Mouse (Mus musculus) hindbrain, embryonic 11.5 days (tissue): ENCODE results near the gene Vmn2r115. TPM values are rescaled to one million over a fixed set of nuclear protein-coding genes. Genes with fewer than 3 reads are reported as not detected.
"Not testable (repeated sequence)": the region's sequence is repeated elsewhere in the genome, so short reads cannot be mapped to it uniquely, and the experiment has no call there.

Experiments
- ATAC-seq: fragments of 200-750 bp; cut with Nextera tagmentation; 2 replicates; pipeline ENCODE4 v1.8.0; 2017; ENCODE audit warnings: mild to moderate bottlenecking, moderate TSS enrichment, moderate library complexity; ENCODE audit not compliant: low FRiP score
- DNase-seq: peaks from one replicate; pipeline ENCODE4 v3.0.0-alpha.2; 2015; ENCODE audit warnings: low spot score
- H3K27ac ChIP-seq: fragments of 300-500 bp; sonication (generic); 2 replicates; pipeline ENCODE4 v1.5.1; 2014; ENCODE audit warnings: mild to moderate bottlenecking, low read depth, low read length
- H3K27me3 ChIP-seq: fragments of 300-500 bp; sonication (generic); 2 replicates; pipeline ENCODE4 v1.6.1; 2014; ENCODE audit warnings: mild to moderate bottlenecking, low read length, moderate library complexity, mixed read lengths; ENCODE audit not compliant: control insufficient read depth, insufficient read depth
- H3K36me3 ChIP-seq: fragments of 300-500 bp; sonication (generic); 2 replicates; pipeline ENCODE4 v1.6.1; 2014; ENCODE audit warnings: mild to moderate bottlenecking, low read length, moderate library complexity, mixed read lengths; ENCODE audit not compliant: control insufficient read depth, insufficient read depth
- H3K4me1 ChIP-seq: fragments of 300-500 bp; sonication (generic); replicated peaks from 2 replicates; pipeline ENCODE4 v1.6.1; 2014; ENCODE audit warnings: low read length, mixed read lengths; ENCODE audit not compliant: control insufficient read depth, insufficient read depth
- H3K4me2 ChIP-seq: fragments of 300-500 bp; sonication (generic); replicated peaks from 2 replicates; pipeline ENCODE4 v1.6.1; 2014; ENCODE audit warnings: mild to moderate bottlenecking, low read depth, low read length
- H3K4me3 ChIP-seq: fragments of 300-500 bp; sonication (generic); 2 replicates; pipeline ENCODE4 v1.5.1; 2014; ENCODE audit warnings: low read depth, low read length
- H3K9ac ChIP-seq: fragments of 300-500 bp; sonication (generic); 2 replicates; pipeline ENCODE4 v1.6.1; 2014; ENCODE audit warnings: low read depth, low read length
- H3K9me3 ChIP-seq: fragments of 300-500 bp; sonication (generic); 2 replicates; pipeline ENCODE4 v1.6.1; 2016; ENCODE audit warnings: low read length; ENCODE audit not compliant: control insufficient read depth
- WGBS: fragments of 180-500 bp; shearing (Covaris S2); extraction: QIAGEN DNeasy Blood & Tissue Kit; methylation state at CpG from one replicate; pipeline ENCODE4 v1.1.7; 2014; 5-methylcytosine and 5-hydroxymethylcytosine counted together
- polyA plus RNA-seq: library from polyadenylated mRNA; unstranded; fragments of >200 nt; fragmentation: Nextera tagmentation; extraction: Ambion mirVana; gene quantifications from 2 replicates; pipeline ENCODE4 v1.2.1, GENCODE M21; 2014

Vmn2r115 gene
- not detected in 2 replicates for polyA plus RNA-seq

- H3K27me3 ChIP-seq, H3K9ac ChIP-seq, H3K9me3 ChIP-seq, H3K4me2 ChIP-seq, DNase-seq, H3K27ac ChIP-seq, ATAC-seq, H3K4me3 ChIP-seq, H3K36me3 ChIP-seq, H3K4me1 ChIP-seq: not testable (repeated sequence)
- WGBS, result 71% methylated on average over 2 of the region's 2 CpGs
Measured at GRCm38 (mm10) chr17:23343441-23343840, at the start of gene Vmn2r115. TSS of gene Vmn2r115 (plus strand) at chr17:23343741.

GRCm38 (mm10) chr17:23312437-23312836 lies 31.1 kb upstream of the Vmn2r115 start, which contains the start of gene Vmn2r114:
TSS of gene Vmn2r114 (minus strand) at chr17:23312537.
- H3K4me2 ChIP-seq, H3K27me3 ChIP-seq, H3K9me3 ChIP-seq, ATAC-seq, H3K9ac ChIP-seq, H3K4me3 ChIP-seq, H3K4me1 ChIP-seq, H3K27ac ChIP-seq, DNase-seq, H3K36me3 ChIP-seq: not testable (repeated sequence)
- 75% methylated on average over 2 of the region's 2 CpGs for WGBS

DNA sequence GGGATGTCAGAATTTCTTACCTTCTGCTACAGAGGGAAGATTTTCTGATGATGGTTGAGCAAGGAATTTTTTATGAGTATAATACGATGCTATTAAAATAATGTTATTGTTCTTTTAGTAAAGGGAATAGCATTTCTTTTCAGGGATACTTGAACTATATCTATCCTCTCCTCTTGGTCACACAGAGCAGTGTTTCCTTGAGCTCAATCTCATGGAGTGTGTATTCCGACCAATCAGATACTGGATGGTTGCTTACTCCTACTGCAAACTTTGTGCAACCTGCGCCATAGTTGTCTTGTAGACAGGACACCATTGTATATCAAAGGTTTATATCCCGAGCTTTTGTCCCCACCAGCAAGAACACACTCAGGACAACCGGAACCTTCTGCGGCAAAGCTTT lies 12.9 kb upstream of the Vmn2r115 start:
- H3K27me3 ChIP-seq, result no peaks in the 10 kb centered on the region
- 77% methylated on average over 6 of the region's 6 CpGs for WGBS
- no peaks in the 10 kb centered on the region for H3K36me3 ChIP-seq
- ATAC-seq (peak; percentile 61; the same call in 1 of the 2 replicates), DNase-seq (no peak)
- no peak overlapping the region for H3K4me3 ChIP-seq
- no peaks in the 10 kb centered on the region for H3K4me1 ChIP-seq
- H3K9me3 ChIP-seq, result peaks cover 5% of the 10 kb centered on the region; the same call in 1 of the 2 replicates
- no peak overlapping the region for H3K27ac ChIP-seq
- no peak overlapping the region for H3K9ac ChIP-seq
- H3K4me2 ChIP-seq, result no peak overlapping the region

- H3K4me3 ChIP-seq, result no peak overlapping the region
- no peaks in the 10 kb centered on the region for H3K9me3 ChIP-seq
- no peak overlapping the region for H3K27ac ChIP-seq
- no peaks in the 10 kb centered on the region for H3K27me3 ChIP-seq
- no peak for ATAC-seq
- no peak overlapping the region for H3K4me2 ChIP-seq
- H3K9ac ChIP-seq, result no peak overlapping the region
- H3K36me3 ChIP-seq, result no peaks in the 10 kb centered on the region
- 76% methylated on average over 1 of the region's 1 CpGs for WGBS
- DNase-seq, result no peak
- no peaks in the 10 kb centered on the region for H3K4me1 ChIP-seq
Measured at GRCm38 (mm10) chr17:23351644-23352043, 8.1 kb downstream of the Vmn2r115 start.

DNA sequence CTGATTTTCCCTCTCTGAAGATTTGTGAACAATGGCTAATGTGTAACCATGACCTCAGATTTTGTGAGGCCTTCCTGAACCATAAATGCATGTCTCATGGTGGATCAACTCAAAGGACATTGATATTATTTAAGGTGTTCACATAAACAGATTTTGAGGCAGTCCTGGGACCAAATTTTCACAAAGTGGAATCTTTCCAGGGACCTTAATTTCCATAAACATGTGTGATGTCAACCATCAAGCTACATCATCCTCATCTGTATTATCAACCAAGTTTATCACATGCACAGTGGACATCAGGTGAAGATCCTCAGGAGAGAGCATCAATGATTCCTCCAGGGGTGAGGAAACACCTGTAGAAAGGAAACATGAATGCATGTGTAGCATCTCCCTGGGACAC lies 40.8 kb downstream of the Vmn2r115 start, which contains the start of gene Vmn2r116:
TSS of gene Vmn2r116 (plus strand) at position 301 of the 400 bp plus-strand sequence.
- H3K4me1 ChIP-seq, H3K4me3 ChIP-seq, H3K9ac ChIP-seq, H3K36me3 ChIP-seq, H3K9me3 ChIP-seq, H3K27ac ChIP-seq, DNase-seq, H3K4me2 ChIP-seq, ATAC-seq, H3K27me3 ChIP-seq: not testable (repeated sequence)

Other genes starting within 250 kb of the Vmn2r115 start
- gene Zfp40, start 150.5 kb upstream of the Vmn2r115 start, polyA plus RNA-seq, result 17.3 and 20.2 TPM in 2 replicates
- not detected in 2 replicates for gene Vmn2r114, start 31.2 kb upstream of the Vmn2r115 start, polyA plus RNA-seq
- gene Vmn2r116, start 40.9 kb downstream of the Vmn2r115 start, polyA plus RNA-seq, result not detected in 2 replicates
- gene Vmn2r117, start 136.0 kb downstream of the Vmn2r115 start, polyA plus RNA-seq, result not detected in 2 replicates
- gene Zfp213, start 220.5 kb downstream of the Vmn2r115 start, polyA plus RNA-seq, result 16.1 and 17.4 TPM in 2 replicates